Mouse (Mus musculus) olfactory bulb, adult 2 months (tissue): ENCODE data around the gene Fars2.

Source experiments
- CTCF ChIP-seq: fragments of 200-500 bp; IDR thresholded peaks from 2 replicates; pipeline ENCODE4 v1.5.1; 2012; ENCODE audit warnings: low read depth, mild to moderate bottlenecking, low read length, moderate library complexity; ENCODE audit not compliant: insufficient read depth
- POLR2A ChIP-seq: fragments of 200-500 bp; IDR thresholded peaks from 2 replicates; pipeline ENCODE4 v1.6.1; 2012; ENCODE audit warnings: mild to moderate bottlenecking, low read depth, low read length, moderate library complexity; ENCODE audit not compliant: insufficient read depth

- TF ChIP-seq POLR2A (no peak), CTCF (no peak)
Observed at GRCm38 (mm10) chr13:36081591-36081990, 35.6 kb upstream of the Fars2 start.
